Mouse (Mus musculus) fat pad, adult 2 months (tissue): Measurements from ENCODE around the gene S1pr4.

Experiments used
- DNase-seq: peaks from one replicate; pipeline ENCODE4 v3.0.0-alpha.2; 2011; ENCODE audit warnings: low read depth, low spot score; ENCODE audit errors: extremely low read depth

S1pr4 gene

GRCm38 (mm10) chr10:81466066-81466465 lies 33.9 kb downstream of the S1pr4 start:
- DNase-seq, result no peak

DNA sequence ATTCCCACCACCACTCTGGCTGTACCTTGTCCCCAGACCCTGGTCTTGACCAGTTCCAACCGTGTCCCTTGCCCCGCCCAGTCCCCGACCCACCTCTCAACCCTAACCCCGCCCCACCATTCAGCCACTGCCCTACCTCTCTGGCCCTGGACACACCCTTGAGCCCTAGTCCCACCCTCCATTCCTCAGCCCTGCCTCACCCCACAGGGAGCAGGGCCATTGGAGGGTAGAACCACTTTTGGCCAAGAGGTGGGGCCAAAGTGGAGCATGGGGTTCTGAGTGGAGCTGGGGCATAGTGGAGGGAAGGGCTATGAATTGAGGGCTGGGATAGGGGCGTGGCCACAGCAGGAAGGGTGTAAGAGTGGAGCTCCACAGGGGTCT lies 34.7 kb downstream of the S1pr4 start:
- DNase-seq, result no peak

DNA sequence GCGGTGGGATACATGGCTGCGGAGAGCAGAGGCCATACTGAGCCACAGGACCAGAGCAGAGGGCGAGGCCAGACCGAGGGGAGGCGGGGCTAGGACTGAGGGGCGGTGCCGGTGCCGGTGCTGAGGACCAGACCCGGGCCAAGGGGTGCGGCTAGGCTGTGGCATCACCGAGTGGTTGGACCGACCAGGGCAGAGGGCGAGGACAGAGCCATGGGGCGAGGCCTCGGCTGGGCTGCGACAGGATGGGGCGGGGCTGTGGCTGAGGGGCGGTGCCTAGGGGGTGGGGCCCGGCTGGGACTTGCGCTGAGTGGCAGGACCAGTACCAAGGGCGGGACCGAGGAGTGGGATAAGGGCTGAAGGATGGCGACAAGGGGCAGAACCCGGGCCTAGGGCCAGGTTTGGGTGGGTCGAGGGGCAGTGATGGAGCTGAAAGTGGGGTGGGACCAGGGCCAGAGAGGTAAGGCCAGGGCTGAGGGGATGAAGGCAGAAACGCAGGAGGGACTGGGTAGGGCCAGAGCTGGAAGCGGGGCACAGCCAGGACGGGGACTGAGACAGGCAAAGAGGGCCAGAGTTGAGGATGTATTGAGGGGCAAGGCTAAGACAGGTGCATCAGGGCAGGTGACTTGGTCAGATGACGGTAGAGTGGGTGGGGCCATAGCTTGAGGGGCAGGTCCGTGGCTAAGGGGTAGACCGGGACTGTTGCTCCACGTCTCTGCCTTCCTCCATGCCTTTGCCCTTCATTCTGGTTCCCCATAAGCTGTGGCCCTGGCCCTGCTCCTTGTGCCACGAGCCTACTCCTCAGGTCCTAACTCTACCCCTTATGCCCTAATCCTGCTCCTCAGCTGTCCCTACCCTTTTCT lies 35.3 kb downstream of the S1pr4 start:
- DNase-seq, result no peak

- no peak for DNase-seq
These were observed 36.4 kb downstream of the S1pr4 start for GRCm38 (mm10) chr10:81463531-81463930.

DNA sequence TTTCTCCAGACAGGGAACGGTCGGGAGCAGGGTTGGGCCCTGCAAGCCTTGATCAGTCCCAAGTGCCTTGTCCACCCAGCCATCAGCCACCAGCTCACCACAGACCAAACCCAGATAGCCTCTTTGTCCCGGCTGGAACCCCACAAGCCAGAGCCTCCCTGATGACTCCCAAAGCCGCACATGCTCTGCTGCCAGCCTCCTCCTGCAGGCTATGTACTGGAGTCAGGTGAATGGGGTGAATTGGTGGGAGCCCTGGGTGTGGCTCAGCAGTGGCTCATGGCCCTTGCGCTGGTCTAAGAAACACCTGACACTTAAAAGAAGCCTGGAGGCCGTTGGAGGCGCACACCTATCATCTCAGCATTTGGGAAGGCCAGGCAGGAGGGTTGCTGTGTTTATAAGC lies 37.0 kb downstream of the S1pr4 start:
- no peak for DNase-seq

- no peak for DNase-seq
These were observed 37.5 kb downstream of the S1pr4 start for GRCm38 (mm10) chr10:81462415-81462804.

GRCm38 (mm10) chr10:81461673-81462414 lies 38.1 kb downstream of the S1pr4 start:
- no peak for DNase-seq

DNA sequence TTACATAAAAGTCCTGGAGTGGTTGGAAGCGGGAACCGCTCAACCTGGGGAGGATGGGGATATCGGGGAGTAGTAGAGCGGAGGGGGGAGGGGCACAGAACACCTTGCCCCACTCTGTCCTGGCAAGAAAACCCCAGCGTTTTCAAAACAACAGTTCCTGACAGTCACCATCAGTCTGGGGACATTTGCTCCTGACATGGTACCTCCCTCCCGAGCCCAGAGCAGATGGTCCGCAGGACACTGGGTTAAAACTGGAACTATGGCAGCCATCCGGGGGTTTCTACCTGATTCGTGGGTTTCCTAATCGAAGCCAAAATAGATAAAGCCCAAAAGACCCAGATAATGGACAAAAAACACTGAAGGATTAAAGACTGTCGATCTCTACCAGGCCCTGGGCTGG lies 39.0 kb downstream of the S1pr4 start:
- no peak for DNase-seq

- no peak for DNase-seq
These were observed 39.5 kb downstream of the S1pr4 start for GRCm38 (mm10) chr10:81460471-81460870.

DNA sequence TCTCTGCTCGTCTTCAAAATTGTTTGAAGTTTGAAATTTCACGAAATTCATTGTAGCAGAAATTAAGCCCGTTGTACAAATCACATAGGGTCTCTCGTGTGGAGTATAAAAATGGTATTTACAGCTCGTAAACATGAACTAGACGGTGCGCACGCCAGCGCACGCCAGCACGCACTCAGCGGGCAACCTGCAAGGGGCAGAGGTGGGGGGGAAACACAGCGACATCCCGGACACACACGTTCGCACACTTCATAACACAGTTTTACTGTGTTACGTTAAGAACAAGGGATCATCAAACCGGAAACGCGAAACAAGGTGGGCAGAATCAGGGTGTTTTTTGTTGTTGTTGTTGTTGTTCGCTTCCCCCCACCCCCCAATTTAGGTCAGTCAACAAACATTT lies 40.5 kb downstream of the S1pr4 start:
- no peak for DNase-seq

- no peak for DNase-seq
These were observed 41.7 kb downstream of the S1pr4 start for GRCm38 (mm10) chr10:81458267-81458666.

GRCm38 (mm10) chr10:81457624-81458023 lies 42.3 kb downstream of the S1pr4 start:
- DNase-seq, result no peak

- no peak for DNase-seq
These were observed 42.9 kb downstream of the S1pr4 start for GRCm38 (mm10) chr10:81456983-81457563.

DNA sequence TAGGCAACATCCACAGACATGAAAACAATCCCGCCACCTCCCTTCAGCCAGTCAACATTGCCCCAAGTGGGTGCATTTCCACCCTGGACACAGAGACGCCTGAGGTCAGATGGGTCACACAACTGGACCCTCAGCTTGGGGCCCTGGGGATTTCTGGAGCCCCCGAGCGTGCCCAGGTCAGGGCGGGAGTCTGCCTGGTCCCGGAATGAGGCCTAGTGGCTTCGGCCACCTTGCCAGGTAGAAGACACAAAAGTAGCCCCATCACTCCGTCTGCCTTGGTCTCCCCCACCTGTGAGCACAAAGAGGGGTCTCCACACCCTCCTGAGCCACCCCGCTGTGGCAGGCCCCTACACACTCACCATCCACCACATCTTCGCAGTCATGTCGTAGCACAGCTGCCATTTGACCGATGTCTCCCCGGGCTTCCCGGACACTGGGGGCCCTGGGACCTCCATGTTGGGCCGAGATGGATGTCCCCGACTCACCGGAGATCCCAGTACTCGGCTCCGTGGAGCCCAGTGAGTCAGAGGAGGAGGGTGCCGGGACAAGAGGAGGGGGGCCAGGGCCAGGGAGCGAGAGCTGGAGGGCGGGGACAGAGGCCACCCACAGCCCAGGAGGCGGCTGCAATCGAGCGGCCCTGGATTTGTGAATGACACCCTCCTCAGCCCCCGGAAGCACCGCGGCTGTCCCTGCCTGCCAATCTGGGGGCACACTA lies 44.6 kb downstream of the S1pr4 start, which contains the start of gene Nfic:
Nfic (minus strand) TSS at position 455 of the 715 bp plus-strand sequence.
- no peak for DNase-seq

- DNase-seq, result no peak
These were observed 45.8 kb downstream of the S1pr4 start for GRCm38 (mm10) chr10:81454106-81454505.

DNA sequence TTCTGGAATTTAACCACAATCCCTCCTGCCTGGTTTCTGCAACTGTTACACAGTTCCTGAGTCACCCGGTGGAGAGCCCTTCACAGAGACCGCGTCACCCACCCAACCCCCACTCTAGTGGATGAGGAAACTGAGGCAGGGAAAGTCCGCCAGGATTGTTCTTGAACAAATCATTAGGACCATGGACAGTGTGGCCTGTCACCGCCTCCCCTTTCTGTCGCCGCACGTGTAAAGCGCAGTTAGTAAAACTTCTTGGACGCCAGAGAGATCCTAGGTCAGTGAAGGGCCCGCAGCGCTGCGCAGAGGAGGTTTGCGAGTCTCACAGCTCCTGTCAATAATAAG lies 47.0 kb downstream of the S1pr4 start:
- no peak for DNase-seq

DNA sequence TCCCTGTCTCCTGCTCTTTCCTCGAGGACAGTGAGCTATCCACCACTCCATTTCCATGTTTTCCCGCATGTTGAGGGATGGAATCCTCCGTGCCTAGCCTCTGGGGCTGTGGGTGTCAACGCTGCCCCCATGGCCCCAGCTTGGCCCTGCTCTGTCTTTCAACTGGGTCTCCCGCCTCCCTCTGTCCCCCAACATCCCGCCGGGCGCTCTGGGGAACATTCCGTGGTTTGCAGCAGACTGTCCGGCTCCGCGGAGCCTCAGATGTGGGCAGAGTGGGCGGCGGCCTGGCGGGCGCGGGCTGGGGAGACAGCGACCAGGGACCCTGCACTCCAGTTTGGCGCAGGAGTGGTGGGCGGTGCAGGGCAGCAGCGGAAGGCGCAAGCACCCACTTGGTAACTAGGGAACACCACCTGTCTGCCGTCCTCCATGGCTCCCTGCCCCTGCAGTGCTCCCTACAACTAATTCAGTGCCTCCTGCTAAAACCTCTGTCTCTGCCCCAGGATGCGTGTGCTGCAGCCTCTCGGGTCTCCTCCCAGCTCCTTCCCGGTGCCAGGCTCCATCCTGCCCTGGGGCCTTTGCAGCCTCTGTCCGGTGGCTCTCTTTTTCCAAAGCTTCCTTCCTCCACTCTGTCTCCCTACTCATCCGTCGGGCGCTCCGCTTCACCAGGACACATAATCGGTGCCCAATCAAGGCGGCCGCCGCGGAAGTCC lies 47.5 kb downstream of the S1pr4 start:
- no peak for DNase-seq

GRCm38 (mm10) chr10:81451365-81451745 lies 48.6 kb downstream of the S1pr4 start:
- DNase-seq, result no peak

DNA sequence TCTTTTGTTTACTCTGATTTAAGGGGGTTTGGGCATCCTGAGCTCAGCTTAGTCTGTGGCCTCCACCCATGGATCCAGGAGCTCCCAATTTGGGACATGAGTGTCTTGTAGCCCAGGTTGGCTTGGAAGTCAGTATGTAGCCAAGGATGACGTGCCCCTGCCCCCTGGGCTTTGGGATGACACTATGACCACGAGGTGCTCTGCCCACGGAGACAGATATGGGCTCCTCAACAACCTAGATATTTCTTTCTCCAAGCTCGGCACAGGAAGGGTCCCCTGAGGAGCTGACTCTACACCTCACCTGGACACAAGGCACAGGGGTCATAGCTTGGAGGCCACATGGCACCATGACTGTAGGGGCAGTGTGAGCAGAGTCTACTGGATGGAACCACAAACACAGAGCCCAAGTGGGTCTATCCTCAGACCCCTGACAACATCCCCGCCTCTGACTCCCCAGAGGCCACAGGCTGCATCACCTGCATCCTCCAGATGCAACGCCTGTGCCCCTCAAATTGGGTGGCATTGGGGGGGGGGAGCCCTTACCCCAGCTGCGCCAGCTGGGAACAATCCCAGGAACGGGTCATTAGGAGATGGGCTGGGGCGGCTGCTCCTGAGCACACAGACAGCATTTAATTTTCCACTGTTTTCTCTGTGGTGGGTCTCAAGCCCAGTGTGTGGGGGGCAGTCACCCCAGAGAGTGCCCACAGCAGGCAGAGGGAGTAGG lies 49.1 kb downstream of the S1pr4 start:
- no peak for DNase-seq

DNA sequence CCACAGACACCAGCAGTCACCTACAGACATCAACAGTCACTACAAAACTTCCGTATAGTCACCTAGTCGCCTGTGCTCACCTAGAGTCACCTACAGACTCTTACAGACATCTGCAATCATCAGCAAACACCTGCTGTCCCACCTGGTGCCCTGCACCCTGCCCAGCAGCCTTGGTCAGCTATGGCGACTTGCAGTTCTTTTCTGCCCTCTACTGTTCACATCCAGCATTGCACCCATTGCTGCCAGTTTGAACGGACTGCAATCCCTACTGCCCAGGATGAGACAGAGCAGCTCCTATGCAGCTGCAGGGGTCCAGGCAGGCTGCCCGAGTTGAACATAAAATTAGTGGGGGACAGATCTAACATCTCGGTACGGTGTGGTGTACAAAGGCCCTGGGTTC lies 49.8 kb downstream of the S1pr4 start:
- no peak for DNase-seq
